Mouse (Mus musculus) hindbrain, embryonic 14.5 days (tissue): ENCODE measurements around the gene Ddx23. TPM values are rescaled to one million over a fixed set of nuclear protein-coding genes. Genes with fewer than 3 reads are reported as not detected.

Experiments used
- ATAC-seq: fragments of 200-750 bp; cut with Nextera tagmentation; 2 replicates; pipeline ENCODE4 v1.8.0; 2017; ENCODE audit warnings: moderate number of reproducible peaks, mild to moderate bottlenecking, moderate TSS enrichment, moderate library complexity; ENCODE audit not compliant: low FRiP score
- DNase-seq: peaks from one replicate; pipeline ENCODE4 v3.0.0-alpha.2; 2015; ENCODE audit warnings: low spot score
- H3K27ac ChIP-seq: fragments of 300-500 bp; sonication (generic); 2 replicates; pipeline ENCODE4 v1.5.1; 2014; ENCODE audit warnings: mild to moderate bottlenecking, moderate library complexity
- H3K27me3 ChIP-seq: fragments of 300-500 bp; sonication (generic); 2 replicates; pipeline ENCODE4 v1.6.1; 2014; ENCODE audit warnings: mild to moderate bottlenecking, low read length, mixed read lengths; ENCODE audit not compliant: control insufficient read depth, insufficient read depth
- H3K36me3 ChIP-seq: fragments of 300-500 bp; sonication (generic); replicated peaks from 2 replicates; pipeline ENCODE4 v1.6.1; 2014; ENCODE audit not compliant: control insufficient read depth, insufficient read depth
- H3K4me1 ChIP-seq: fragments of 300-500 bp; sonication (generic); replicated peaks from 2 replicates; pipeline ENCODE4 v1.6.1; 2014; ENCODE audit warnings: antibody characterized with exemption, low read length, mixed read lengths; ENCODE audit not compliant: control insufficient read depth, insufficient read depth
- H3K4me2 ChIP-seq: fragments of 300-500 bp; sonication (generic); replicated peaks from 2 replicates; pipeline ENCODE4 v1.6.1; 2014; ENCODE audit warnings: mild to moderate bottlenecking, moderate library complexity
- H3K4me3 ChIP-seq: fragments of 300-500 bp; sonication (generic); replicated peaks from 2 replicates; pipeline ENCODE4 v1.5.1; 2014; ENCODE audit warnings: mild to moderate bottlenecking, low read length
- H3K9ac ChIP-seq: fragments of 300-500 bp; sonication (generic); 2 replicates; pipeline ENCODE4 v1.6.1; 2014
- H3K9me3 ChIP-seq: fragments of 300-500 bp; sonication (generic); 2 replicates; pipeline ENCODE4 v1.6.1; 2016; ENCODE audit warnings: low read length; ENCODE audit not compliant: control insufficient read depth
- WGBS: fragments of 180-500 bp; shearing (Covaris S2); extraction: QIAGEN DNeasy Blood & Tissue Kit; methylation state at CpG from one replicate; pipeline ENCODE4 v1.1.7; 2014; 5-methylcytosine and 5-hydroxymethylcytosine counted together
- polyA plus RNA-seq: library from polyadenylated mRNA; unstranded; fragments of >200 nt; fragmentation: Nextera tagmentation; extraction: Ambion mirVana; gene quantifications from 2 replicates; pipeline ENCODE4 v1.2.1, GENCODE M21; 2014

Ddx23 gene
- polyA plus RNA-seq, 1 experiment from 2014 or later: 22.5 TPM

- no peak overlapping the region for H3K4me3 ChIP-seq
- peak overlapping the region; percentile 95; the same call in 1 of the 2 replicates for H3K4me2 ChIP-seq
- DNase-seq (no peak), ATAC-seq (no peak)
- no peaks in the 10 kb centered on the region for H3K9me3 ChIP-seq
- H3K27ac ChIP-seq: no peak overlapping the region
- peak overlapping the region; percentile 28; the same call in 1 of the 2 replicates for H3K9ac ChIP-seq
- H3K4me1 ChIP-seq: peaks cover 38% of the 10 kb centered on the region
- no peaks in the 10 kb centered on the region for H3K27me3 ChIP-seq
- WGBS: 66% methylated on average over 9 of the region's 9 CpGs
- H3K36me3 ChIP-seq: peaks cover 26% of the 10 kb centered on the region
These were observed 56.0 kb downstream of the Ddx23 start for GRCm38 (mm10) chr15:98606739-98607138.

- no peak overlapping the region for H3K9ac ChIP-seq
These were observed 56.6 kb downstream of the Ddx23 start for GRCm38 (mm10) chr15:98606051-98606536.

GRCm38 (mm10) chr15:98604041-98604575 is 58.6 kb downstream of the Ddx23 start:
- Histone ChIP-seq H3K27ac (no peak overlapping the region), H3K4me1 (peaks cover 38% of the 10 kb centered on the region), H3K9me3 (no peaks in the 10 kb centered on the region), H3K4me3 (no peak overlapping the region), H3K9ac (no peak overlapping the region), H3K27me3 (no peaks in the 10 kb centered on the region), H3K4me2 (no peak overlapping the region), H3K36me3 (peaks cover 51% of the 10 kb centered on the region)
- ATAC-seq: no peak
- WGBS: 92% methylated on average over 24 of the region's 24 CpGs
- no peak for DNase-seq

More at GRCm38 (mm10) chr15:98606051-98606536, 56.6 kb downstream of the Ddx23 start:
- ATAC-seq (no peak), DNase-seq (no peak)
- H3K27ac ChIP-seq: no peak overlapping the region
- H3K27me3 ChIP-seq: no peaks in the 10 kb centered on the region
- H3K4me1 ChIP-seq: peaks cover 38% of the 10 kb centered on the region
- H3K9me3 ChIP-seq: no peaks in the 10 kb centered on the region
- no peak overlapping the region for H3K4me2 ChIP-seq
- WGBS: 91% methylated on average over 12 of the region's 12 CpGs
- no peak overlapping the region for H3K4me3 ChIP-seq
- peaks cover 32% of the 10 kb centered on the region for H3K36me3 ChIP-seq

- no peak overlapping the region for H3K27ac ChIP-seq
- WGBS: 70% methylated on average over 4 of the region's 4 CpGs
These were observed 59.7 kb downstream of the Ddx23 start for GRCm38 (mm10) chr15:98602921-98603458.

GRCm38 (mm10) chr15:98602191-98602881 is 60.4 kb downstream of the Ddx23 start:
- Histone ChIP-seq H3K9ac (no peak overlapping the region), H3K27me3 (no peaks in the 10 kb centered on the region), H3K4me3 (no peak overlapping the region), H3K4me2 (peak overlapping the region; percentile 25; the same call in 1 of the 2 replicates), H3K27ac (no peak overlapping the region), H3K4me1 (peaks cover 23% of the 10 kb centered on the region), H3K9me3 (no peaks in the 10 kb centered on the region), H3K36me3 (peaks cover 68% of the 10 kb centered on the region)
- no peak for DNase-seq
- no peak for ATAC-seq
- WGBS: 64% methylated on average over 13 of the region's 13 CpGs

More at GRCm38 (mm10) chr15:98602921-98603458, 59.7 kb downstream of the Ddx23 start:
- Histone ChIP-seq H3K4me3 (no peak overlapping the region), H3K27me3 (no peaks in the 10 kb centered on the region), H3K9ac (no peak overlapping the region), H3K4me2 (peak overlapping the region; percentile 25; the same call in 1 of the 2 replicates), H3K4me1 (peaks cover 30% of the 10 kb centered on the region), H3K36me3 (peaks cover 62% of the 10 kb centered on the region), H3K9me3 (no peaks in the 10 kb centered on the region)
- no peak for DNase-seq
- ATAC-seq: no peak

GRCm38 (mm10) chr15:98601832-98602190 is 60.9 kb downstream of the Ddx23 start:
- H3K27ac ChIP-seq: no peak overlapping the region
- 78% methylated on average over 7 of the region's 7 CpGs for WGBS
- ATAC-seq (no peak), DNase-seq (no peak)
- peaks cover 18% of the 10 kb centered on the region for H3K4me1 ChIP-seq
- peaks cover 74% of the 10 kb centered on the region for H3K36me3 ChIP-seq
- no peak overlapping the region for H3K9ac ChIP-seq
- peak overlapping the region; percentile 0; the same call in 1 of the 2 replicates for H3K4me2 ChIP-seq
- no peaks in the 10 kb centered on the region for H3K9me3 ChIP-seq
- H3K27me3 ChIP-seq: no peaks in the 10 kb centered on the region
- H3K4me3 ChIP-seq: no peak overlapping the region

- no peak overlapping the region for H3K4me3 ChIP-seq
- DNase-seq (no peak), ATAC-seq (no peak)
- H3K4me1 ChIP-seq: peaks cover 16% of the 10 kb centered on the region; the same call in 1 of the 2 replicates
- peaks cover 83% of the 10 kb centered on the region for H3K36me3 ChIP-seq
- H3K9me3 ChIP-seq: no peaks in the 10 kb centered on the region
- H3K9ac ChIP-seq: no peak overlapping the region
- WGBS: 74% methylated on average over 12 of the region's 12 CpGs
- H3K4me2 ChIP-seq: no peak overlapping the region
- no peak overlapping the region for H3K27ac ChIP-seq
- H3K27me3 ChIP-seq: no peaks in the 10 kb centered on the region
These were observed 62.5 kb downstream of the Ddx23 start for GRCm38 (mm10) chr15:98600036-98600709.

GRCm38 (mm10) chr15:98596609-98597008 is 66.1 kb downstream of the Ddx23 start:
- Histone ChIP-seq H3K36me3 (peaks cover 98% of the 10 kb centered on the region), H3K4me2 (no peak overlapping the region), H3K27ac (no peak overlapping the region), H3K9ac (no peak overlapping the region), H3K4me3 (no peak overlapping the region), H3K9me3 (no peaks in the 10 kb centered on the region), H3K4me1 (no peaks in the 10 kb centered on the region; the same call in 1 of the 2 replicates), H3K27me3 (no peaks in the 10 kb centered on the region)
- ATAC-seq (no peak), DNase-seq (no peak)
- WGBS: 95% methylated on average over 14 of the region's 14 CpGs
